Mouse (Mus musculus): ENCODE data around the gene Sost. TPM values are rescaled to one million over a fixed set of nuclear protein-coding genes. Genes with fewer than 3 reads are reported as not detected.

Sost gene
- polyA plus RNA-seq, 1 experiment = not detected

GRCm38 (mm10) chr11:101973496-101973895 lies 6.7 kb upstream of the Sost start:
- H3K4me3 ChIP-seq (ENCODE audit: insufficient read depth, low read length) = no peak overlapping the region
- no peak overlapping the region for H3K27ac ChIP-seq (ENCODE audit: insufficient read depth, low read length)
- TF ChIP-seq CTCF (IDR thresholded peaks at IDR 0.05; ENCODE audit: borderline replicate concordance, insufficient read depth, low read length) (no peak), POLR2A (IDR thresholded peaks at IDR 0.05; ENCODE audit: low read depth, low read length) (no peak)
- H3K4me1 ChIP-seq (ENCODE audit: control insufficient read depth, insufficient read depth, low read length) = no peaks in the 10 kb centered on the region

GRCm38 (mm10) chr11:101972651-101973050 lies 5.8 kb upstream of the Sost start:
- no peaks in the 10 kb centered on the region for H3K4me1 ChIP-seq (ENCODE audit: control insufficient read depth, insufficient read depth, low read length)
- TF ChIP-seq CTCF (IDR thresholded peaks at IDR 0.05; ENCODE audit: borderline replicate concordance, insufficient read depth, low read length) (no peak), POLR2A (IDR thresholded peaks at IDR 0.05; ENCODE audit: low read depth, low read length) (no peak)
- H3K4me3 ChIP-seq (ENCODE audit: insufficient read depth, low read length) = no peak overlapping the region
- no peak overlapping the region for H3K27ac ChIP-seq (ENCODE audit: insufficient read depth, low read length)

DNA sequence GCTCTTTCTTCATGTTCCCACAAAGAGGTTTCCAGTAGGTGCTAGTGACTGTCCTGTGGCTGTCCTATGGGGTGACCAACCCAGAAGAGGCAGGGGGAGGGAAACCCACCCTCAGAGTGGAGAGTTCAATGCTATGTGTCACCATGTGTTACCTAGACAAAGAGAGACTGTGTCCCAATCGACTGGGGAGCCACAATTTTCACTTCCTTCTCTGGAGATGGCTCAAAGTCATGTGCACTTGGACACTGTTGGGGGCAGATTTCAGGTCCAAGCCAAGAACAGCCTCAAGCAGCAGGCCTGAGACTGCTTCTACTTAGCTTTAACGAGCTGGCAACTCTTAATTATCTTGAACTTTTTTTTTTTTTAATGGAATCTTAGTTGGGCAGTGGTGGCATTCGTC lies 5.3 kb upstream of the Sost start:
- TF ChIP-seq POLR2A (IDR thresholded peaks at IDR 0.05; ENCODE audit: low read depth, low read length) (no peak), CTCF (IDR thresholded peaks at IDR 0.05; ENCODE audit: borderline replicate concordance, insufficient read depth, low read length) (no peak)
- H3K27ac ChIP-seq (ENCODE audit: insufficient read depth, low read length) = no peak overlapping the region
- no peaks in the 10 kb centered on the region for H3K4me1 ChIP-seq (ENCODE audit: control insufficient read depth, insufficient read depth, low read length)
- no peak overlapping the region for H3K4me3 ChIP-seq (ENCODE audit: insufficient read depth, low read length)

DNA sequence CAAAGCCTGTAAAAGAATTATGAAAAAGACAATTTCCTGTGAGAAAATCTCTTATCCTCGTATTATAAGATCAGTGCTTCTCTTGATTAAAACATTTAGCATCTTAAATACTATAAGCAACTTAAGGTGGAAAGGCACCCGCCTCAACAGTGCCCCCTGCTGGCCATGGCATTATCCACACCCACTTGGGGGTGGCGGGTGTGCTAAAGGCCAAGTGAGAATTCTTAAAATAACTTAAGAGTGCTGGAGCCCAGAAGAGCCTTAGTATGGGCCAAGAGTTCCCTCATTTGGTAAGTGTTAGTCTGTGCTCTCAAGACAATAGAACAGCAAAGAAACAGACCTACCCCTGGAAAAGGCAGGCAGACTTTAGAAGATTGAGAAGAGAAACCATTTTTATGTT lies 4.6 kb upstream of the Sost start:
- no peak for TF ChIP-seq POLR2A (IDR thresholded peaks at IDR 0.05; ENCODE audit: low read depth, low read length)
- TF ChIP-seq CTCF (IDR thresholded peaks at IDR 0.05; ENCODE audit: borderline replicate concordance, insufficient read depth, low read length) = peak; percentile 23; the same call in 1 of the 2 replicates
- Histone ChIP-seq H3K27ac (ENCODE audit: insufficient read depth, low read length) (no peak overlapping the region), H3K4me1 (ENCODE audit: control insufficient read depth, insufficient read depth, low read length) (no peaks in the 10 kb centered on the region), H3K4me3 (ENCODE audit: insufficient read depth, low read length) (no peak overlapping the region)

GRCm38 (mm10) chr11:101969835-101970234 lies 3.0 kb upstream of the Sost start:
- TF ChIP-seq POLR2A (IDR thresholded peaks at IDR 0.05; ENCODE audit: low read depth, low read length) = no peak
- no peak for TF ChIP-seq CTCF (IDR thresholded peaks at IDR 0.05; ENCODE audit: borderline replicate concordance, insufficient read depth, low read length)
- H3K4me1 ChIP-seq (ENCODE audit: control insufficient read depth, insufficient read depth, low read length) = no peaks in the 10 kb centered on the region
- no peak overlapping the region for H3K27ac ChIP-seq (ENCODE audit: insufficient read depth, low read length)

DNA sequence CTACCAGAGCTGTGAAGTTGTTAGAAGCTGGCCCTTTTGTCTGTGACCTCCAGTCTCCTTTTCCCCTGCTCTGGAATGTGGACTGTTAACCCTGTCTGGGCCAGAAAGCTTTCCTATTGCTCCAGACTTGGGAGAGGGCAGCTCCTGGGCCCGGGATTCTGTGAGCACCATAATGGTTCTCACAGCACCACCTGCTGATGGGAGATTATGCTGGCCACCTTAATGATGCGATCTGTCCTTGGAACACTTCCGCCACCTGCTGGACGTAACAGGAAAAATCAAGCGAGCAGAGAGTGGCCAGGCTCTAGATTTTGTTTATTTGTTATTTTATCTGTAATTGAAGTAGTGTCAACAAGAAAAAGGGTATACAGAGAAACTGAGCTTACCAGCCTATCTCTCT lies 2.0 kb upstream of the Sost start:
- TF ChIP-seq POLR2A (IDR thresholded peaks at IDR 0.05; ENCODE audit: low read depth, low read length) (no peak), CTCF (IDR thresholded peaks at IDR 0.05; ENCODE audit: borderline replicate concordance, insufficient read depth, low read length) (peak; percentile 97)
- H3K4me3 ChIP-seq (ENCODE audit: insufficient read depth, low read length) = no peak overlapping the region
- H3K27ac ChIP-seq (ENCODE audit: insufficient read depth, low read length) = no peak overlapping the region
- H3K4me1 ChIP-seq (ENCODE audit: control insufficient read depth, insufficient read depth, low read length) = no peaks in the 10 kb centered on the region

More at GRCm38 (mm10) chr11:101969835-101970234, 3.0 kb upstream of the Sost start:
- H3K4me3 ChIP-seq (ENCODE audit: insufficient read depth, low read length) = no peak overlapping the region

DNA sequence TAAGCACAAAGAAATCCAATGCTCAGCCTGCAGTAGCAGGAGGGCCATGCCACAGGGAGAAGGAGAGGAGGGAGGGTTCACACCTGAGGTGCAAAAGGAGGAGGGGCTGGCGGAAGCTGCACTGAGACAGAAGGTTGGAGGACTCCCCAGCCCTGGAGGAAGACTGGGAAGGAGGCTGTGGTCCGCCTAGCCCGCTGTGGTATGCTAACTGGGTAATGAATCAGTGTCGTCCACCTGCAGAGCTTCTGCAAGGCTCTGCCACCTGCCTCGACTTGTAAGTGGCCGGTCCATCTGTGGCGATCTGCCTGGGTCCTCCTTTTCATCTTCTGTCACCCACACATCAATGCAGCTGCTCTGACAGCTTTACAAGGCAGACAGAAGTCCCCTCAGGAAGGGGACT lies 1.5 kb upstream of the Sost start:
- Histone ChIP-seq H3K4me1 (ENCODE audit: control insufficient read depth, insufficient read depth, low read length) (no peaks in the 10 kb centered on the region; the same call in 1 of the 2 replicates), H3K27ac (ENCODE audit: insufficient read depth, low read length) (no peak overlapping the region), H3K4me3 (ENCODE audit: insufficient read depth, low read length) (no peak overlapping the region)
- TF ChIP-seq CTCF (IDR thresholded peaks at IDR 0.05; ENCODE audit: borderline replicate concordance, insufficient read depth, low read length) = no peak
- no peak for TF ChIP-seq POLR2A (IDR thresholded peaks at IDR 0.05; ENCODE audit: low read depth, low read length)

DNA sequence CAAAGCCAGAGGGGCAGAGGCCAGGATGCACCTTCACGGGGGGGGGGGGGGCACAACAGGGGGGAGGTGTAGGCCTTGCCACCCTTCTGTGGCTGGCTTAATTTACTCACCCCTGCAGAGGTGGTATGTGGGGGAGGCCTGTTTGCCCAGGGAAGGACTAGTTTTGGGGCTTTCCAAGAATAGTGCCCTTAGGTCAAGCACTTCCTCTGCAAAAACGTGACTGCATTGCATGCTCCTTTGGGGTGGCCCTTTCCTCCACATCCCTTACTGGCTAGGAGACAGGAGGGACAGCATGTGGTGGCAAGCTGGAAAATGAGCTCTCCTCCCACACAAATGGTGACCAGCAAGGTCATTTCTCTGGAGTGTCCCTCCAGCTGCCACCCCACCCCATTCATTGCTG lies 1.3 kb downstream of the Sost start:
- TF ChIP-seq POLR2A (IDR thresholded peaks at IDR 0.05; ENCODE audit: low read depth, low read length) = no peak
- no peak for TF ChIP-seq CTCF (IDR thresholded peaks at IDR 0.05; ENCODE audit: borderline replicate concordance, insufficient read depth, low read length)

DNA sequence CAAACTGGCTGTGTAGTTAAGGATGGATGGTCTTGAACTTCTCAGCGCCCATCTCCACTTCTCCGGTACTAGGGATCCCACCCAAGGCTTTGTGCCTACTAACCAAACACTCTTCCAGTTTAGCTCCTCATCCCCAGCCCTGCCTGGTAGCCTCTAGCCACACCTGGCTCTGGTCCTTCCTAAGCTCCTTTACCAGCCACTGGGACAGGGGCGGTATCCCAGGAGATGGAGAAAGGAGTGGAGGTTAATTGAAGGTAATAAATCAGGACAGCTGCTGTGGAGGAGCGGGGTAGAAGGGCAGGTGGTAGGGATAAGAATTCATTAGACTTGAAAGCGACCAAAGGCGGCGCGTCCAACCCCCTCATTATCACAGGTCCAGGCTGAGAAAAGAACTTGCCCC lies 2.2 kb downstream of the Sost start:
- Histone ChIP-seq H3K27ac (ENCODE audit: insufficient read depth, low read length) (no peak overlapping the region), H3K4me3 (ENCODE audit: insufficient read depth, low read length) (no peak overlapping the region)

More for the DNA sequence above, 1.3 kb downstream of the Sost start:
- Histone ChIP-seq H3K27ac (ENCODE audit: insufficient read depth, low read length) (no peak overlapping the region), H3K4me1 (ENCODE audit: control insufficient read depth, insufficient read depth, low read length) (peaks cover 2% of the 10 kb centered on the region; the same call in 1 of the 2 replicates), H3K4me3 (ENCODE audit: insufficient read depth, low read length) (no peak overlapping the region)

DNA sequence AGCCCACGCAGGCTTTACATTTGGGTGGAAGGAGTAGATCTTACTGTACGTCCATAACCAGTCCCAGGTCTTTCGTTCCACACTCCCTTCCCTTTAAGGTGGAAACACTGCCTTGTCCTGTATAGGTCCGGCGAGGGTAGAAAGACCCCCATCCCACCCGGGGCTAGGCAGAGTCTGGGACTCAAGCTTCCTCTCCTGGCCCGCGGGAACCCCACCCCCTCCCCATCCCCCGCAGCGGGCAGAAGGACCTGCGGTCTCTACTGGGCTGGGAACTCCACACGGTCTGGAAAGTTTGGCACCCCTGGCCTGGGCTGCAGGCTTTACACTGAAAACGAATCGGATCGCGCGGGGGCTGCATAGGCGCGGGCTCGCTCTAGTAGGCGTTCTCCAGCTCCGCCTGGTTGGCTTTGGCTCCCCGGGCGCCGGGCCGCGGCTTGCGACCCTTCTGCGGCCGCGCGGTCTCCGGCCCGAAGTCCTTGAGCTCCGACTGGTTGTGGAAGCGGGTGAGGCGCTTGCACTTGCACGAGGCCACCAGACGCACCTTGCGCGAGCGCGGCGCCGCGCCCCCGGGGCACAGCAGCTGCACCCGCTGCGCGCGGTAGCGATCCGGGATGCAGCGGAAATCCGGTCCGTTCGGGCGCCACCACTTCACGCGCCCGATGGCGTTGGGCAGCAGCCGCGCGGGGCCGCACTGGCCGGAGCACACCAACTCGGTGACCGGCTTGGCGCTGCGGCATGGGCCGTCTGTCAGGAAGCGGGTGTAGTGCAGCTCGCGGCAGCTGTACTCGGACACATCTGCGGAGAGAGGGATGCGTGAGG lies 3.1 kb downstream of the Sost start:
- peaks cover 2% of the 10 kb centered on the region; the same call in 1 of the 2 replicates for H3K4me1 ChIP-seq (ENCODE audit: control insufficient read depth, insufficient read depth, low read length)
- no peak overlapping the region for H3K27ac ChIP-seq (ENCODE audit: insufficient read depth, low read length)
- peak overlapping the region; percentile 27 for H3K4me3 ChIP-seq (ENCODE audit: insufficient read depth, low read length)
- no peak for TF ChIP-seq CTCF (IDR thresholded peaks at IDR 0.05; ENCODE audit: borderline replicate concordance, insufficient read depth, low read length)

More for the DNA sequence above, 2.2 kb downstream of the Sost start:
- TF ChIP-seq CTCF (IDR thresholded peaks at IDR 0.05; ENCODE audit: borderline replicate concordance, insufficient read depth, low read length) (no peak), POLR2A (IDR thresholded peaks at IDR 0.05; ENCODE audit: low read depth, low read length) (no peak)
- peaks cover 2% of the 10 kb centered on the region; the same call in 1 of the 2 replicates for H3K4me1 ChIP-seq (ENCODE audit: control insufficient read depth, insufficient read depth, low read length)
